Mouse (Mus musculus) urinary bladder, postnatal 4 days (tissue): Measurements from ENCODE around the gene Fam83f.

Experiments
- DNase-seq, 2 experiments: peaks; one replicate each; pipeline ENCODE4 v3.0.0; 2021 to 2022; ENCODE audit warnings: low spot score in 2 of 2

Fam83f gene

GRCm38 (mm10) chr15:80664444-80664843 is 7.2 kb upstream of the Fam83f start:
- no peak for DNase-seq

- no peak for DNase-seq
Observed at GRCm38 (mm10) chr15:80672810-80673209, 1.2 kb downstream of the Fam83f start.

- no peak for DNase-seq
Observed at GRCm38 (mm10) chr15:80673337-80674095, 1.9 kb downstream of the Fam83f start.

GRCm38 (mm10) chr15:80674700-80675099 is 3.1 kb downstream of the Fam83f start:
- no peak for DNase-seq

GRCm38 (mm10) chr15:80679515-80680215 is 8.0 kb downstream of the Fam83f start:
- peak in 1 of 2 experiments; percentile 64 for DNase-seq

- no peak for DNase-seq
Observed at GRCm38 (mm10) chr15:80680347-80681030, 8.8 kb downstream of the Fam83f start.

GRCm38 (mm10) chr15:80681466-80681881 is 9.8 kb downstream of the Fam83f start:
- DNase-seq: no peak

GRCm38 (mm10) chr15:80682343-80682742 is 10.7 kb downstream of the Fam83f start:
- no peak for DNase-seq

- peak in 1 of 2 experiments; percentile 65 for DNase-seq
Observed at GRCm38 (mm10) chr15:80683151-80683550, 11.5 kb downstream of the Fam83f start.

GRCm38 (mm10) chr15:80683990-80684389 is 12.3 kb downstream of the Fam83f start:
- DNase-seq: no peak

- DNase-seq: no peak
Observed at GRCm38 (mm10) chr15:80684786-80685602, 13.3 kb downstream of the Fam83f start.

GRCm38 (mm10) chr15:80685603-80685895 is 13.9 kb downstream of the Fam83f start:
- no peak for DNase-seq

- DNase-seq: no peak
Observed at GRCm38 (mm10) chr15:80688536-80688935, 16.9 kb downstream of the Fam83f start.

- no peak for DNase-seq
Observed at GRCm38 (mm10) chr15:80693492-80693891, 21.8 kb downstream of the Fam83f start.

- DNase-seq: no peak
Observed at GRCm38 (mm10) chr15:80694125-80694910, 22.7 kb downstream of the Fam83f start.

- no peak for DNase-seq
Observed at GRCm38 (mm10) chr15:80697564-80697963, 25.9 kb downstream of the Fam83f start.

GRCm38 (mm10) chr15:80701481-80702257 is 30.0 kb downstream of the Fam83f start:
- no peak for DNase-seq

- no peak for DNase-seq
Observed at GRCm38 (mm10) chr15:80702910-80703309, 31.3 kb downstream of the Fam83f start.

- DNase-seq: no peak
Observed at GRCm38 (mm10) chr15:80703495-80703894, 31.8 kb downstream of the Fam83f start.

- DNase-seq: peak; percentile 63 to 83
Observed at GRCm38 (mm10) chr15:80704267-80704666, 32.6 kb downstream of the Fam83f start.
